Mouse (Mus musculus) C2C12 (cell line): ENCODE measurements around the gene Fam71e1. TPM values are rescaled to one million over a fixed set of nuclear protein-coding genes. Genes with fewer than 3 reads are reported as not detected.

Experiments used
- H3K27me3 ChIP-seq: one replicate; pipeline ENCODE4 v1.6.1; 2011; ENCODE audit not compliant: control insufficient read depth, insufficient read depth, insufficient read length
- H3K36me3 ChIP-seq: one replicate; pipeline ENCODE4 v1.6.1; 2011; ENCODE audit not compliant: control insufficient read depth, insufficient read depth
- H3K4me3 ChIP-seq: one replicate; pipeline ENCODE4 v1.5.1; 2011; ENCODE audit warnings: mild to moderate bottlenecking, control low read depth; ENCODE audit not compliant: poor library complexity, insufficient read depth, severe bottlenecking
- H3K79me2 ChIP-seq: one replicate; pipeline ENCODE4 v1.6.1; 2011; ENCODE audit not compliant: control insufficient read depth, insufficient read depth
- H3K79me3 ChIP-seq: one replicate; pipeline ENCODE4 v1.6.1; 2011; ENCODE audit warnings: low read depth, control low read depth
- H3ac ChIP-seq: one replicate; pipeline ENCODE3; 2011; ENCODE audit warnings: low read depth; ENCODE audit not compliant: control insufficient read depth, insufficient read length
- CEBPB ChIP-seq: IDR thresholded peaks from one replicate; pipeline ENCODE4 v1.6.1; 2011; ENCODE audit warnings: low read depth, mild to moderate bottlenecking, control low read depth, moderate library complexity
- CTCF ChIP-seq: IDR thresholded peaks from one replicate; pipeline ENCODE4 v1.5.1; 2011; ENCODE audit not compliant: control insufficient read depth, insufficient read depth, insufficient read length
- FOSL1 ChIP-seq: IDR thresholded peaks from one replicate; pipeline ENCODE4 v1.8.0; 2011; ENCODE audit warnings: mild to moderate bottlenecking, low read length; ENCODE audit not compliant: poor library complexity, insufficient read depth, severe bottlenecking
- MAX ChIP-seq: IDR thresholded peaks from one replicate; pipeline ENCODE4 v1.6.1; 2011; ENCODE audit warnings: mild to moderate bottlenecking, control low read depth
- MYOD1 ChIP-seq: IDR thresholded peaks from one replicate; pipeline ENCODE4 v1.6.1; 2011; ENCODE audit warnings: low read depth; ENCODE audit not compliant: control insufficient read depth, insufficient read length
- MYOG ChIP-seq: IDR thresholded peaks from one replicate; pipeline ENCODE4 v1.6.1; 2011; ENCODE audit not compliant: control insufficient read depth, insufficient read length; ENCODE audit errors: extremely low read depth
- USF1 ChIP-seq: IDR thresholded peaks from one replicate; pipeline ENCODE4 v1.6.1; 2011; ENCODE audit warnings: low read depth, mild to moderate bottlenecking, control low read depth, moderate library complexity
- polyA plus RNA-seq: library from polyadenylated mRNA; unstranded; fragments of >200 nt; fragmentation: generic; extraction: Trizol; gene quantifications from one replicate; pipeline ENCODE4 v1.2.1, GENCODE M21; 2012; ENCODE audit warnings: missing spikeins

Fam71e1 gene
- polyA plus RNA-seq, 1 experiment, result 0.95 TPM

DNA sequence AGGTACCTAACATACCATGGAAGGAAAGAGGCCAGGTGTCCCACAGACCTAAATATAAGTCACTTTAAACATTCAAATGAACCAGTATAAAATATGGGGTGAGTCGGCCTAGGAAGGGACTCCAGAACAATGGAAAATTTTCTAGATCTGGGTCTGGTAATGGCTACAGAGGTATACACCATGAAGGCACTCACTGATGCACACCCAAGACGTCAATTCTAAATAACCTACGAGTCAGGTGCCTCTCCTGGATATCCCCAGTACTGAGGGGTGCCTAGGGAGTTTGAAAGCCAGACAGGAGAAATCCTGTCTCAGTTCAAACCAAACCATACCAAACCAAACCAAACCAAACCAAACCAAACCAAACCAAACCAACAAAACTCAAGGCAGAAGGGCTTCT is 34.1 kb downstream of the Fam71e1 start:
- no peaks in the 10 kb centered on the region for H3K79me2 ChIP-seq
- H3K4me3 ChIP-seq, result no peak overlapping the region
- H3K79me3 ChIP-seq, result no peaks in the 10 kb centered on the region
- no peaks in the 10 kb centered on the region for H3K27me3 ChIP-seq
- H3ac ChIP-seq, result no peak overlapping the region
- TF ChIP-seq FOSL1, result no peak
- no peak for TF ChIP-seq CEBPB
- H3K36me3 ChIP-seq, result peaks cover 3% of the 10 kb centered on the region

DNA sequence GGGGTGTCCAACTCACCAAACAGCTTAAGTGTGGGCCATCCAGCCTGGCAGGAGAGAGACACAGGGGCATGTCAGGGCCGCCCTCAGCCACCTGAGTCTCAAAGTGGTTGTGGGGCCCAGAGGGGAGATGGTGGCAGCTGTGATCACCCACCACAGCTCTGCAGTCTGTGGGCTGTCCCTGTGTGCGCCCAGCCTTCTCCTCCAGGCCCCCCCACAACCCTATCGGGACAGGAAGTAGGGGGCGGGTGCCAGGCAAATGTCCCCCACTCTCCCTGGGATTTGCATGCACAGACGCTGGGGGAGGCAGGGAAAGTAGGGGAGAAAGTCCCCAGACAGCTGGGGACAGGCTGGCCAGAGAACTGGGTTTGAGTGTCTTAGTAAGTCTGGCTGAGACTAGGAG is 34.8 kb downstream of the Fam71e1 start:
- Histone ChIP-seq H3K27me3 (no peaks in the 10 kb centered on the region), H3K79me3 (no peaks in the 10 kb centered on the region), H3K4me3 (no peak overlapping the region), H3K36me3 (peaks cover 4% of the 10 kb centered on the region), H3K79me2 (no peaks in the 10 kb centered on the region), H3ac (no peak overlapping the region)
- TF ChIP-seq MYOG (no peak), CTCF (no peak), CEBPB (no peak), MAX (no peak), FOSL1 (no peak), MYOD1 (no peak), USF1 (no peak)

DNA sequence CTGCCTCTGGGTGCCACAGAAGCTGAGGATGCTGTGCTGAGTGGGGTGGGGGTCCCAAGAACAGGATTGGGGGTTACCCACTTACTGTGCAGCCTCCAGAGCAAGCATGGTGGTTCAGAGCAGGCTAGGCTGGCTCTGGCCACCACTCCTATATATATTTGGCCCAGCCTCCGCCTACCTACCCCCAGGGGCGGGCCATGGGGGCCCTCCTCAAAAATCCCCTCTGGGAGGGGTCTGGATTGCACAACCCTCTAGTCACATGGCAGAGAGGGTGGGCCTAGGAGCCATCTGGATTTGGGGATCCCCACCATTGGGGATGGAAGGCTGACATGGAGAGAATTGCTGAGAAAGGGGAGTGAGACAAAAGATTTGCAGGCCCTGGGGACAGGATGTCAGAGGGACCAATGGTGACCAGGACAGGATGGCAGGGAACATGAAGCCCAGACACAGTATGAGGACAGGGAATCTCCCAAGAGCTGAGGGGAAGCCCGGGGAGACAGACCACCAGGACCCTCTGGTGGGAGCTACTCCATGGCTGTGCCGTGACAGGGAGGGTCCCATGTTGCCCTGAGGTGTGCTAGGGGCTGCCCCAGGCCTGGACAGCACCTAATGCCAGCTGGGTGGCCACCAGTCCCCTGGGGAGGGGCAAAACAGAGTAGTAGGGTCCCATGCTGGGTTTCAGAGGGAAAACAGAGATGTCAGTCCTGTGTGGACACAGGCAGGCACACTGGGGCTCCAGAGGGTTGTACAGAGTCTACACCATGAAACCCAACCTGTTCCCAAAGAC is 35.8 kb downstream of the Fam71e1 start, which contains the start of gene Spib:
TSS of gene Spib (minus strand) at position 126 of the 787 bp plus-strand sequence.
- H3K79me3 ChIP-seq, result no peaks in the 10 kb centered on the region
- TF ChIP-seq CEBPB, result no peak
- TF ChIP-seq MYOG, result no peak
- TF ChIP-seq FOSL1, result no peak
- TF ChIP-seq USF1, result no peak
- no peak for TF ChIP-seq CTCF
- no peaks in the 10 kb centered on the region for H3K79me2 ChIP-seq
- no peaks in the 10 kb centered on the region for H3K27me3 ChIP-seq
- peaks cover 4% of the 10 kb centered on the region for H3K36me3 ChIP-seq
- H3K4me3 ChIP-seq, result no peak within 1 kb of the TSS
- no peak within 1 kb of the TSS for H3ac ChIP-seq

DNA sequence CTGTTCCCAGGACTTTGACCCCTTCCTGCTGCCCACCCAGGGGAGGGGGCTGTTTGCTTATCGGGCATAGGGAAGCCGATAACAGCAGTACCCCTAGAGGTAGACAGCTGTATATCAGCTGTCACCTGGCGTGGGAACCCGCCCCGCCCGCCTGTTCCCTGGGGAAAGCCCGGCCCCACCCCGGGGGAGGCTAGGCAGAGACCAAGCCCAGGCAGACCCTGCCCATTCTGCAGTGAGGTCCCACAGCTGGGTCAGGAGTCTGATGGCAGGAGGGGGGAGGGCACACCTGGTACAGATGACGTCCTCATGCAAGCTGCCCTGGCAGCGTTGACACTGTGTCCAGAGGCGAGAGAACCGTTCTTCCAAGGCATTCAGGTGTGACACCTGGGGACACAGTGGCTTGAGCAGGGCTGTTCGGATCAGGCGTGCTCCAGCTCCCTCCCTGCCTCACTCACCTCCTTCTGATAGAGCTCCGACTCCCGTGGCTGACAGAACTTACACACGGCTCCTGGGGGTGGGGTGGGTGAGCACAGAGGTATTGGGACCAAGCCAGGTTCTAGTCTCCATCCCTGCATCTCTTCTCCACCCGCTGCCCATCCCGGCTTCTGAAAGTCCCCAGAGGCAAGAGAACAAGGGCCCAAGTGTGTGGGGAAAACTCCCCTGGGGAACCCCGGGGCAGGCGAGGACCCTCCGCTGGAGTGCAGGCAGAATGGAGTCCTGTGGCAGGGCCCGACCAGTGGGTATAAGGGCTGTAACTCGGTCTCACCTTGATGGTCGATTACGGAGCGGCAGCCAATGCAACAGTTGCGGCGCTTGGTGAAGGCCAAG is 36.8 kb downstream of the Fam71e1 start:
- Histone ChIP-seq H3K79me3 (no peaks in the 10 kb centered on the region), H3K27me3 (no peaks in the 10 kb centered on the region), H3ac (no peak overlapping the region), H3K36me3 (peaks cover 4% of the 10 kb centered on the region), H3K79me2 (no peaks in the 10 kb centered on the region), H3K4me3 (no peak overlapping the region)
- no peak for TF ChIP-seq FOSL1
- no peak for TF ChIP-seq USF1
- no peak for TF ChIP-seq MAX
- TF ChIP-seq MYOD1, result no peak
- no peak for TF ChIP-seq CTCF
- no peak for TF ChIP-seq MYOG
- TF ChIP-seq CEBPB, result no peak

DNA sequence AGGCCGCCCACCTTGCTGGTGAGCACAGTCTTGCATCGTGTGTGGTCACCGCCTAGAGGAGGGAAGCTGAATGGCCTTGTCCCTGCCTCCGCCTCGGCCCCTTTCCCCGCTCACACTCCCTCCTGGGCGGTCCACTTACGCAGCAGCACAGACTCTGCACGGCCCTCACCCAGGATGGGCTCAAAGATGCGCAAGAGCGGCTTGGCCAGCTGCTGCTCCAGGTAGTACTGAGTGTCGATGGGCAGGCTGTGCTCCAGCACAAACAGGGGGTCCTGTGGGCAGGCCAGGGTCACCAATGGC is 37.3 kb downstream of the Fam71e1 start:
- TF ChIP-seq MYOD1 (no peak), MAX (no peak), CEBPB (no peak), FOSL1 (no peak), MYOG (no peak), USF1 (no peak), CTCF (no peak)
- Histone ChIP-seq H3K4me3 (no peak overlapping the region), H3ac (no peak overlapping the region), H3K27me3 (no peaks in the 10 kb centered on the region), H3K79me2 (no peaks in the 10 kb centered on the region), H3K36me3 (peaks cover 4% of the 10 kb centered on the region), H3K79me3 (no peaks in the 10 kb centered on the region)
